Mouse (Mus musculus): ENCODE data around the gene Uts2r.

GRCm38 (mm10) chr11:121173203-121173602, 13.1 kb downstream of the Uts2r start:
- no peak for TF ChIP-seq GATA1 (IDR thresholded peaks at IDR 0.05; ENCODE audit: low read length)
- no peak for TF ChIP-seq TAL1 (IDR thresholded peaks at IDR 0.05; ENCODE audit: low read length)

Measured in erythroblast, embryonic 14.5 days (primary cell).